Mouse (Mus musculus): ENCODE data around the gene Angptl6.
"Not testable (repeated sequence)": the region's sequence is repeated elsewhere in the genome, so short reads cannot be mapped to it uniquely, and the experiment has no call there.

DNA sequence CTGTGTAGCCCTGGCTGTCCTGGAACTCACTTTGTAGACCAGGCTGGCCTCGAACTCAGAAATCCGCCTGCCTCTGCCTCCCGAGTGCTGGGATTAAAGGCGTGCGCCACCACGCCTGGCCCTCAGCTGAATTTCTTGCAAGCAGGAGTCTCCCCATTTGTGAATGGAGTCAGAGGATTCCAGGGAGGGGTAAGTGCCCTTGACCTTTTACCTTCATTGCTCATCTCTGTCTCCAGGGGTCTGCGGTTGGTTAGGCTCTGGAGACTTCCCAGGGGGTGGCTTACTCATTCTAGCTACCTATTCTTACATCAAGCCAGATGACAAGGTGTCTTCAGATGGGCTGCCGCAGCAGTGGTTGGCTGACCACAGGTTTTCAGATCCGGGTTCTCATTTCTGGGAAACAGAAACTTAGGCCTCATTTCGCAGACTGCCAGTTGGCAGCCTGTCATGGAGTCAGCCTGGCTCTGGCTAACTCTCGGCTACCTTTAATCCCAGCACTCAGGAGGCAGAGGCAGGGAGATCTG, 44.0 kb downstream of the Angptl6 start:
- not testable (repeated sequence) for TF ChIP-seq CTCF, EP300 (IDR thresholded peaks at IDR 0.05; ENCODE audit: low read depth)
